Mouse (Mus musculus) hindbrain, embryonic 11.5 days (tissue): ENCODE measurements around the gene Cinp. TPM values are rescaled to one million over a fixed set of nuclear protein-coding genes. Genes with fewer than 3 reads are reported as not detected.
"Not testable (repeated sequence)": the region's sequence is repeated elsewhere in the genome, so short reads cannot be mapped to it uniquely, and the experiment has no call there.

Source experiments
- ATAC-seq: fragments of 200-750 bp; cut with Nextera tagmentation; 2 replicates; pipeline ENCODE4 v1.8.0; 2017; ENCODE audit warnings: mild to moderate bottlenecking, moderate TSS enrichment, moderate library complexity; ENCODE audit not compliant: low FRiP score
- DNase-seq: peaks from one replicate; pipeline ENCODE4 v3.0.0-alpha.2; 2015; ENCODE audit warnings: low spot score
- H3K27ac ChIP-seq: fragments of 300-500 bp; sonication (generic); 2 replicates; pipeline ENCODE4 v1.5.1; 2014; ENCODE audit warnings: mild to moderate bottlenecking, low read depth, low read length
- H3K27me3 ChIP-seq: fragments of 300-500 bp; sonication (generic); 2 replicates; pipeline ENCODE4 v1.6.1; 2014; ENCODE audit warnings: mild to moderate bottlenecking, low read length, moderate library complexity, mixed read lengths; ENCODE audit not compliant: control insufficient read depth, insufficient read depth
- H3K36me3 ChIP-seq: fragments of 300-500 bp; sonication (generic); 2 replicates; pipeline ENCODE4 v1.6.1; 2014; ENCODE audit warnings: mild to moderate bottlenecking, low read length, moderate library complexity, mixed read lengths; ENCODE audit not compliant: control insufficient read depth, insufficient read depth
- H3K4me1 ChIP-seq: fragments of 300-500 bp; sonication (generic); replicated peaks from 2 replicates; pipeline ENCODE4 v1.6.1; 2014; ENCODE audit warnings: low read length, mixed read lengths; ENCODE audit not compliant: control insufficient read depth, insufficient read depth
- H3K4me2 ChIP-seq: fragments of 300-500 bp; sonication (generic); replicated peaks from 2 replicates; pipeline ENCODE4 v1.6.1; 2014; ENCODE audit warnings: mild to moderate bottlenecking, low read depth, low read length
- H3K4me3 ChIP-seq: fragments of 300-500 bp; sonication (generic); 2 replicates; pipeline ENCODE4 v1.5.1; 2014; ENCODE audit warnings: low read depth, low read length
- H3K9ac ChIP-seq: fragments of 300-500 bp; sonication (generic); 2 replicates; pipeline ENCODE4 v1.6.1; 2014; ENCODE audit warnings: low read depth, low read length
- H3K9me3 ChIP-seq: fragments of 300-500 bp; sonication (generic); 2 replicates; pipeline ENCODE4 v1.6.1; 2016; ENCODE audit warnings: low read length; ENCODE audit not compliant: control insufficient read depth
- WGBS: fragments of 180-500 bp; shearing (Covaris S2); extraction: QIAGEN DNeasy Blood & Tissue Kit; methylation state at CpG from one replicate; pipeline ENCODE4 v1.1.7; 2014; 5-methylcytosine and 5-hydroxymethylcytosine counted together
- polyA plus RNA-seq: library from polyadenylated mRNA; unstranded; fragments of >200 nt; fragmentation: Nextera tagmentation; extraction: Ambion mirVana; gene quantifications from 2 replicates; pipeline ENCODE4 v1.2.1, GENCODE M21; 2014

Gene Cinp
- polyA plus RNA-seq, 1 experiment from 2014 or later: 79.4 TPM

- 92% methylated on average over 5 of the region's 5 CpGs for WGBS
- no peaks in the 10 kb centered on the region for H3K9me3 ChIP-seq
- DNase-seq: no peak
- ATAC-seq: no peak
- no peak overlapping the region for H3K4me2 ChIP-seq
- no peaks in the 10 kb centered on the region for H3K27me3 ChIP-seq
- no peak overlapping the region for H3K4me3 ChIP-seq
- no peak overlapping the region for H3K27ac ChIP-seq
- H3K36me3 ChIP-seq: no peaks in the 10 kb centered on the region
- no peaks in the 10 kb centered on the region for H3K4me1 ChIP-seq
- no peak overlapping the region for H3K9ac ChIP-seq
These were observed 17.7 kb downstream of the Cinp start for GRCm38 (mm10) chr12:110871247-110871646.

GRCm38 (mm10) chr12:110870107-110870506 lies 18.8 kb downstream of the Cinp start:
- ATAC-seq: no peak
- no peak overlapping the region for H3K9ac ChIP-seq
- no peaks in the 10 kb centered on the region for H3K27me3 ChIP-seq
- H3K4me1 ChIP-seq: no peaks in the 10 kb centered on the region
- H3K4me3 ChIP-seq: no peak overlapping the region
- no peaks in the 10 kb centered on the region for H3K36me3 ChIP-seq
- H3K9me3 ChIP-seq: no peaks in the 10 kb centered on the region
- DNase-seq: no peak
- H3K4me2 ChIP-seq: no peak overlapping the region
- WGBS: 92% methylated on average over 4 of the region's 4 CpGs
- no peak overlapping the region for H3K27ac ChIP-seq

GRCm38 (mm10) chr12:110865989-110866388 lies 23.0 kb downstream of the Cinp start:
- H3K9ac ChIP-seq: no peak overlapping the region
- H3K27ac ChIP-seq: no peak overlapping the region
- 85% methylated on average over 10 of the region's 10 CpGs for WGBS

GRCm38 (mm10) chr12:110865571-110865970 lies 23.4 kb downstream of the Cinp start:
- no peak overlapping the region for H3K9ac ChIP-seq
- H3K9me3 ChIP-seq: no peaks in the 10 kb centered on the region
- no peaks in the 10 kb centered on the region for H3K27me3 ChIP-seq
- DNase-seq: no peak
- H3K4me3 ChIP-seq: no peak overlapping the region
- 0 out of 2 replicates have a peak, but pooled peaks cover 3% of the 10 kb centered on the region for H3K36me3 ChIP-seq
- H3K4me2 ChIP-seq: no peak overlapping the region
- no peak overlapping the region for H3K27ac ChIP-seq
- ATAC-seq: no peak
- no peaks in the 10 kb centered on the region for H3K4me1 ChIP-seq
- WGBS: 48% methylated on average over 3 of the region's 6 CpGs

More at GRCm38 (mm10) chr12:110865989-110866388, 23.0 kb downstream of the Cinp start:
- H3K27me3 ChIP-seq: no peaks in the 10 kb centered on the region
- H3K4me3 ChIP-seq: no peak overlapping the region
- ATAC-seq (no peak), DNase-seq (no peak)
- H3K4me2 ChIP-seq: no peak overlapping the region
- no peaks in the 10 kb centered on the region for H3K9me3 ChIP-seq
- H3K4me1 ChIP-seq: no peaks in the 10 kb centered on the region
- H3K36me3 ChIP-seq: 0 out of 2 replicates have a peak, but pooled peaks cover 3% of the 10 kb centered on the region

- WGBS: 91% methylated on average over 6 of the region's 6 CpGs
- H3K4me3 ChIP-seq: no peak overlapping the region
- 0 out of 2 replicates have a peak, but pooled peaks cover 3% of the 10 kb centered on the region for H3K36me3 ChIP-seq
- H3K27me3 ChIP-seq: no peaks in the 10 kb centered on the region
- no peaks in the 10 kb centered on the region for H3K4me1 ChIP-seq
- no peak for ATAC-seq
- no peaks in the 10 kb centered on the region for H3K9me3 ChIP-seq
- DNase-seq: no peak
- H3K27ac ChIP-seq: no peak overlapping the region
- no peak overlapping the region for H3K9ac ChIP-seq
- no peak overlapping the region for H3K4me2 ChIP-seq
These were observed 24.9 kb downstream of the Cinp start for GRCm38 (mm10) chr12:110864008-110864407.

GRCm38 (mm10) chr12:110861256-110861655 lies 27.7 kb downstream of the Cinp start:
- WGBS: 63% methylated on average over 7 of the region's 7 CpGs
- Histone ChIP-seq H3K4me3 (no peak overlapping the region), H3K27me3 (no peaks in the 10 kb centered on the region), H3K9me3 (no peaks in the 10 kb centered on the region), H3K4me2 (no peak overlapping the region), H3K4me1 (no peaks in the 10 kb centered on the region), H3K27ac (no peak overlapping the region), H3K9ac (no peak overlapping the region), H3K36me3 (0 out of 2 replicates have a peak, but pooled peaks cover 3% of the 10 kb centered on the region)
- DNase-seq (no peak), ATAC-seq (no peak)

GRCm38 (mm10) chr12:110860293-110860692 lies 28.7 kb downstream of the Cinp start:
- no peaks in the 10 kb centered on the region for H3K9me3 ChIP-seq
- no peak overlapping the region for H3K4me3 ChIP-seq
- ATAC-seq (no peak), DNase-seq (no peak)
- no peak overlapping the region for H3K27ac ChIP-seq
- no peak overlapping the region for H3K9ac ChIP-seq
- H3K4me1 ChIP-seq: no peaks in the 10 kb centered on the region
- H3K36me3 ChIP-seq: 0 out of 2 replicates have a peak, but pooled peaks cover 3% of the 10 kb centered on the region
- H3K4me2 ChIP-seq: no peak overlapping the region
- no peaks in the 10 kb centered on the region for H3K27me3 ChIP-seq

- H3K4me2 ChIP-seq, ATAC-seq: not testable (repeated sequence)
- 96% methylated on average over 15 of the region's 15 CpGs for WGBS
These were observed 30.3 kb downstream of the Cinp start for GRCm38 (mm10) chr12:110858681-110859080.

GRCm38 (mm10) chr12:110857196-110857595 lies 31.7 kb downstream of the Cinp start:
- no peak for DNase-seq
- WGBS: 83% methylated on average over 7 of the region's 7 CpGs
- H3K4me3 ChIP-seq: no peak overlapping the region
- no peak for ATAC-seq
- no peaks in the 10 kb centered on the region for H3K4me1 ChIP-seq
- no peak overlapping the region for H3K27ac ChIP-seq
- H3K36me3 ChIP-seq: no peaks in the 10 kb centered on the region
- H3K9me3 ChIP-seq: no peaks in the 10 kb centered on the region
- no peak overlapping the region for H3K9ac ChIP-seq
- H3K27me3 ChIP-seq: no peaks in the 10 kb centered on the region
- no peak overlapping the region for H3K4me2 ChIP-seq

More at GRCm38 (mm10) chr12:110858681-110859080, 30.3 kb downstream of the Cinp start:
- H3K9ac ChIP-seq, H3K36me3 ChIP-seq, H3K4me3 ChIP-seq, H3K9me3 ChIP-seq, DNase-seq, H3K4me1 ChIP-seq, H3K27ac ChIP-seq, H3K27me3 ChIP-seq: not testable (repeated sequence)
